Mouse (Mus musculus): ENCODE results near the gene Dgki.

The Dgki gene

GRCm38 (mm10) chr6:37299562-37300390 is at the start of gene Dgki:
TSS of gene Dgki (minus strand) at chr6:37300184.
- DNase-seq: peak; percentile 89

DNA sequence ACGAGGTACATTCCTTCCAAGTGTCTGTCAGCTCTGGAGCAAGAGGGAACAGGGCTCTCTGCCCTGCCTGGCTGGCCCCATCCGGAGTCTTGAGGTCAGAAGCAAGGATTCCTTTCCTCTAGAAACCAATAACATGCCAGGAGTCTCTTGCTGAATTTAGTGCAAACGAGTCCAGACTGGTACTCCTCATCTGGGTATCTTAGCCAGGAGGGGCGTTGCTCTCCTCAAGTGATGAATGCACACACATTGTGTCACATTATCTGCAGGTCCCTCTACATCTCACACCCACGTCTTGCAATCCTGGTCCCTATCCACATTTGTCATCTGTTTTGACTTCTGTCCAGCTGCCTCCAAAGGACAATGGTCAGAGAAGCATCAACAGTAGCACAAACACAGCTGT is 47.6 kb upstream of the Dgki start:
- peak; percentile 44 for DNase-seq

DNA sequence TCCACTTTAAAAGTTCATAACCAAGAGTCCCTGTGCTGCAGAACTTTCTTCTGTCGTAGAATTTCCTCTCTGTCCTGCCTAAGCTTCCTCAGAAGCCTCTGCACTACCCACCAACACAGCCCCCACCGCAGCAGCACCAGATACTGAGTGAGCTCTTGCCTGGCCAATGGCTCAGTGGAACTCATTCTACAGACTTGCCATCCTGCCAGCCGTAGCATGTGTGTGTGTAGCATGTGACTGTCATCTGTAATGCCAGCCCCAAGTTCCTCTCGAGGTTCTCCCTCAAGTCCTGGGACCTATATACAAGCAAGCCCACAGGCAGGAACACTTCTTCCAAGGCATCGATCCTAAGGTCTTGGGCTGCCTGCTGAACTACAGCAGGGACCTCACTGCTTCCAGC is 38.1 kb upstream of the Dgki start:
- DNase-seq: no peak

DNA sequence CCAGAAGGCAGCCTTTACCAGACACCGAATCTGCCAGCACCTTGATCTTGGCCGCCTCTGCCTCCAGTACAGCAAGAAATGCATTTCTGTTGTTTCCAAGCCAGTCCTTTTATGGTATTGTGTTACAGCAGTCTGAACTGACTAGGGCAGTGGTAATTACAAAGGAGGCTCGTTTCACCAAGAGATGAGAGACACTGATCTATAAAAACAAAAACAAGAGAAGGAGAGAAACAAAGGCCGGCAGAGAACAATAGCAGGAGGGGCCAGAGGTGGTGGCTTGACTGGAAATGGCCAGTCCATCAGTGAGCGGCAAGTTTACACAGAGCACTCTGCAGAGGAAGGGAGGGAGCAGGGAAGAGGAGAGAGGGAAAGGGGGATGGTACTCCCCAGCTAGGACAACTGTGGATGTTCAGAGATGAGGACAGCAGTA is 36.9 kb upstream of the Dgki start:
- no peak for DNase-seq

DNA sequence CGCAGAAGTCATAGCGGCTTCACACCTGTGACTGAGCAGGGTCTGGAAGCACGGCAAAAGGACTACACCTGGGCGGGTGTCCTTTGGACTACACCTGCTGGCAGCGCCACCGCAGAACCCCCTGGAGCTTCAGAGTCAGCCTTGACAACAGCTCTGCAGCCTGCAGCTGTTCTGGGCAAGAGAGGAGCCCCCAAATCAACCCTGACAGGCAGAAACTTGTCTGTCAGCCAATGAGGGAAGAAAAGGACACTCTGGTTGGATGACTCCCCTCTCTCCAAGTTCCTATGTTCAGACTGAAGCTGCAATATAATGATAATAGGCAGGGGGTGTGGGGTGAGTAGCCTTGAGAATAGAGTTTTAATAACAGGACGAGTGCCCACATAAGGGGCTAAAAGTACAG is 36.4 kb upstream of the Dgki start:
- DNase-seq: no peak

DNA sequence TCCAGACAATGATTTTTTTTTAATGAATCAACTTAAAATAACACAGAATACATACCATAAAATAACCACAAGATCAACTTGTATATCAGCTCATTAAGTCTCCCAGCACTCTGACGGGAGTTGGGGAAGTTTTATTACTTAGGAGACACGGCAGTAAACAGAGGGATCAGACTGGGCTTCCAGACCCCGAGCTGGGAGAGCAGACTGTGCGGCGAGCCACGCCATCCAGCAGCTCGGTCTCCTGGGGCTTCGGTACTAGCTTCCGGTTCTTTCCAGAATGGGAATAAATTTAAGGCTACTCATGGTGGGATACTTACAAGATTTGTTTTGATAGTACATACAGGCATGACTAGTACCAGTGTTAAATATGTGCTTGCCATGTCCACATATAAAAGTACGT is 32.9 kb upstream of the Dgki start:
- no peak for DNase-seq

- no peak for DNase-seq
Observed at GRCm38 (mm10) chr6:37329901-37330864, 30.2 kb upstream of the Dgki start.

GRCm38 (mm10) chr6:37329376-37329775 is 29.4 kb upstream of the Dgki start:
- no peak for DNase-seq

GRCm38 (mm10) chr6:37328671-37329070 is 28.7 kb upstream of the Dgki start:
- DNase-seq: no peak

DNA sequence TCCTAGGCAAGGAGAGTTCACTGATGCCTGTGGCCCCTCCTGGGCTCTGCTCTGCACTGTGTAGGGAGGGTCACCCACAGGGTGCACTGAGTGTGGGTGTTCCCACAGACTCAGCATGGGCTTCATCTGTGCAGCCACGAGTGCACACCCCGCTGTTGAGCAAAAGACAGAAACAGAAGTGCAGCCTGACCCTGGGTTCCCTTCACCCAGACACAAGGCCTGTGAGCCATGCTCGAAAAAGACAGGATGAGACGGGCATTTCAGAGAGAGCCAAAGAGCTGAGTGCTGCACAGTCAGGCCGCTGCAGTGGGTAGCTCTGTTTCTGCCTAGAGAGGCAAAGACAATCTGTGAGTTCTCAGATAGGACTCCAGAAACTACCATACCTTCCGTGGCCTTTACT is 27.5 kb upstream of the Dgki start:
- DNase-seq: no peak

GRCm38 (mm10) chr6:37326603-37326955 is 26.6 kb upstream of the Dgki start:
- DNase-seq: no peak

- no peak for DNase-seq
Observed at GRCm38 (mm10) chr6:37325906-37326602, 26.1 kb upstream of the Dgki start.

DNA sequence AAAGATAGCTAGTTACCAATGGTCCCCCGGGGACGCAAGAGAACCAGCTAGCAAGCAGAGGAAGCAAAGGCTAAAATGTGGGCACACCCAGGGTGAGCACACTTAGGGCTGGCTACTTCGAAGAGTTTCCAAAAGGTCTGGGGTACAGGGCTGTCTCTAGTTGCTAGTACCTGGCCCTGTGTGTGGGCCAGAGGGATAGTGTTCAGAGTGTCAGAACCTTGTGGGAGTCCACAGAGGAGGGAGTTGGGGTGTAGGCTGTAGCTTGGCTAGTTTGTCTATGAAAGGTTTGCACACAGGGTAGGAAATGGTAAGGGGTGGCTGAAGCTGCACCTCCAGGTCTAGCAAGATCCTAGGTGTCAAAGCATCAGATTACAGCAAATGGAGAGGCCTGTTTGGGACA is 25.1 kb upstream of the Dgki start:
- DNase-seq: no peak

DNA sequence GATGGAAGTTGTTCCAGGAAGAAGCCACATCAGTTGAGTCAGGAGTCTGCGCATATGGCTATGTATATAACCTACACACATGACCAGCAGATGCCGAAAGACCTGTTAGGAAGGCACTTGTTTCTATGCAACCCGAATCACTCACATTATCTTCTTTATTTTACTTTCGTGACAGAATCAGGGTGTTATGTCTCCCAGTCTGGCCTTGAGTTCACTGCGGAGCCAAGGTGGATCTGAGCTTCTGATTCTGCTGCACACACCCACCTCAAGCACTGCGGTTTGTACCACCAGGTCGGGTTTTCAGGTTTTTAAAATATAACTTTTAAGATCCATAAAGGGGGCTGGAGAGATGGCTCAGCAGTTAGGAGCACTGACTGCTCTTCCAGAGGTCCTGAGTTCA is 22.7 kb upstream of the Dgki start:
- DNase-seq: no peak

DNA sequence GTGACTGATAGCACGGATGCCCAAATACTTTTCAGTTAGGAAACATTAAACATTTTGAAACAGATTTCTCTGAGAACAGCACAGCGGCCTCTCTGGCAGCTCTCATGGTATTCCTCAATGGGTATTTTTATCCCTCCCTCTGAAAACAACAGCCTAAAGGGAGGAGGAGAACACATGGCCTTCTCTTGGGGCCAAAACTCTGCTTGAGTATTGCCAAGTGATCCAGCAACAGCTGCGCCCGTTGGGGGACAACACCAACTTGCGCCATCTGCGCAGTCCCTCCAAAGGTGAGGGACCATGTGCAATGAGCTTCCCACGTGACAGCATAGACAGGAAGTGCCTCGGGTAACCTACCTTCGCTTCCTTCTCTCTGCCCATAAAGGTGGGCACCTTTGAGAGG is 22.1 kb upstream of the Dgki start:
- peak; percentile 89 for DNase-seq

DNA sequence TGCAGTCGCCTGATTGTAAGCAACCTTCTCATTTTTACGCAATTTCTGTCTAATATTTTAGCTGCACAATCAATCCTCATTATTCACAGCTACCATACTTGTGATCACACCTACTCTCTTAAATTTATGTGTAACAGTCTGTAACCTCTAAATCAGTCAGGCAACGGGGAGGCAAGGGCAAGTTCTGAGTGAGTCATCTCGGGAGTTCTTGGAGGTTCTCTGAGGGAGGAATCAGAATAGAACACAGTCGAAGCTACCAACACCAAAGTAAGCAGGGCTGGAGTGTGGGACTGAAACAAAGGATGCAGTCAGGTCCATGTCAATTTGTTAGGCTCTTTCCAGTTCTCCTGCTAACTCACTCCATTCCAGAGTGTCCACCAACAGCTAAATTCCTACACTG is 17.9 kb upstream of the Dgki start:
- no peak for DNase-seq

DNA sequence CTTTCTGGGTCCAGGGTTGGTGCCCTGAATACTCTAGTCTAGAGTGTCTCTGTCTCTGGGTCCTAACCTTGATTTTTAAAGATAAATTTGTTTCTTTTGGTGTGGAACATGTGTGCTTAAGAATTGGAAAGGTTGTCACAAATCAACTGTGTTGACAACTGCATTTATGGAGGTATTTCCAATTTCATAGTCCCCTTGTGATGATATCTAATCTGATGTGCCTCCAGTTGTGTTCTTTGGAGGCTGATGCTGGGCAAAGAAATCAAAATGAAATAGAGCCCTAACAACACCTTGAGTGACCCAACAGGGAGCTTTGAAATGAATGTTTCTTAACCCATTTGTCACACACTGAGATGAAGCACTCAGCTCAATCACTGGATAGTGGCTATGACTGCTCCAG is 15.5 kb upstream of the Dgki start:
- no peak for DNase-seq

DNA sequence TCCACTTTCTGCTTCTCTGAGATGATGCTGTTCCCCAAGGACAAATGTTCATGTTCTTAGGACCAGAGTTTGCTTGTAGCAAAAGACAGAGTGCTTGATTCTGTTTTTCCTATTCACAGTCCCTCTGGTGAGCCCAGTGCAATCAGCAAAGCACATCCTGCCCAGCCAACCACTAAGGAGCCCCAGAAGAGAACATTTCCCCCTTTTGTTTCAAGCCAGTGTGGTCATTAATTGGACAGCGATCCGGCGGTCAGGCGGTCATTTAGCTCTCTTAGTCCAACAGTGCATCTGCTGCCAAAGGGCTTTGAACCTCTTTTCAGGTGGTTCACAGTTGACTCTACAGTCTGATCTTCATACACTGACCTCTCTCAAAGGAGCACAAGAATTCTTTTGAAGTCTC is 10.6 kb upstream of the Dgki start:
- DNase-seq: no peak

DNA sequence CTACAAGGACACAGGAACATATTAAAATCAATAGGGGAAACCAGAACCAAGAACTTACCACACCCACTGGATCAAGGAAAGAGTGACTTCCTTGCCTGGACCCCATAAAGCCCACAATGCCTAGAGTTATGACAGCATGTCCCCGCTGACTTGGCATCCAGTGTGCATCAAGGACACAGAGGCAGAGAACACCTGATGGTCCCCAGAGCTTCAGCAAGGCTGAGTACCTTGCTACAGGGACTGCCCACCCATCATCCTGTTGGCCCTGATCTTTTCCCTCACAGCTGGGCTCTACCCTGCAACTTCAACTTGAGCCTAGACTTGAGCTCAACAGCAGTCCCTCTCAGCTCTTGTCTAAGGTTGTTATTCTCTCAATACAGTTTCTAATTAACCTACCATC is 6.6 kb upstream of the Dgki start:
- DNase-seq: no peak

DNA sequence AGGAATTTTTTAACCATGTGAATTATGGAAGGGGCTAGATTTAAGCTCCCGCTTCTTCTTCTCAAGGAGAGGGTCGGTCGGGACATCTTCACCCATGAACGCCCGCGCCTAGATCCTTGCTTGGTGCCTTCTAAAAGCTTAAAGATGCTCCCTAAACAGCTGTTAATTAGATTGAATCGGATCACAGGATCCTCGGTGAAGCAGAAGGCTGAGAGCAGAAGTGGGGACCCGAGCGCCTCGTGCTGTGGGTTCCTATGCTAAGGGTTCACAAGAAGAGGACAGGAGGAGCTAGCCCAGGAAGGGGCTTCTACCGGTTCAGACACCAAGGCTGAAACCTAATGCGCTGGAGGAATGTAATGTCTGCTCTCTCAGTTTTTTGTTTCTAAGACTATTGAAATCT is 508 bp upstream of the Dgki start:
- no peak for DNase-seq

- no peak for DNase-seq
Observed at GRCm38 (mm10) chr6:37298982-37299381, 1.0 kb downstream of the Dgki start.

DNA sequence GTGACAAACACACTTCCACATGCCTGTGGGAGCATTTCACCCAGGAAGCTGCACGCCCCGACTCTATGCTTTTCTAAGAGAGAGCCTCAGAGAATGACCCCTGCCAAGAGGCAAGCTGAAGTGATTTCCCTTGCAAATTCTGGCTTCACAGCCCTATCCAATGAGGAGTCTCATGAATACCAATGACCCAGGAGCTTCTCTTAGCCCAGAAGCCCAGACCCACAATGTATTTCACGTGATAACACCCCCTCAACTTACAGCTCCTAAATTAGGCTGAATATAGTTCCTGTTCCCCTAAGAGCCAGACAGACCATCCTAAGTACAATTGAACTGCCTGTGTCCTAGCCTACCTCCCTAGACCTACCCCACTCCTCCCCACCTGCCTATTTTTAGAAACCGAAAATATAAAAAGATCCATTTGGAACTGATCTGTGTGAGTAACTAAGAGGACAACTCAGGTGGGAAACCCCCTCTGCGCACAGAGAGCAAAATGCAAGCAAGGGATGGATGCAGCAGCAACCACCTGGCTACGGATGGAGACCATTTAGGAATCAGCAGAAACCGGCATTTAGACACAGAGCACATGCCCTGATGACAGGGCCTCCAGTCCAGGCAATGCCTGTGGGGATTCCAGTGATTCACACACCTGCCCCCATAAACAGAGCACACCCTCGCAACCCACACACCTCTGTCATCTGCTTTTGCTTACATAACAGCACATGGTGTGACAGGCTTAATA is 2.1 kb downstream of the Dgki start:
- no peak for DNase-seq

GRCm38 (mm10) chr6:37292068-37292467 is 7.9 kb downstream of the Dgki start:
- no peak for DNase-seq
